Mouse (Mus musculus) C2C12 (cell line): Measurements from ENCODE around the gene D130040H23Rik.

ENCODE experiments used
- CTCF ChIP-seq: IDR thresholded peaks from one replicate; pipeline ENCODE4 v1.5.1; 2011; ENCODE audit not compliant: control insufficient read depth, insufficient read depth, insufficient read length
- FOSL1 ChIP-seq: IDR thresholded peaks from one replicate; pipeline ENCODE4 v1.8.0; 2011; ENCODE audit warnings: mild to moderate bottlenecking, low read length; ENCODE audit not compliant: poor library complexity, insufficient read depth, severe bottlenecking
- MYOD1 ChIP-seq: IDR thresholded peaks from one replicate; pipeline ENCODE4 v1.6.1; 2011; ENCODE audit warnings: low read depth; ENCODE audit not compliant: control insufficient read depth, insufficient read length
- USF1 ChIP-seq: IDR thresholded peaks from one replicate; pipeline ENCODE4 v1.6.1; 2011; ENCODE audit warnings: low read depth, mild to moderate bottlenecking, control low read depth, moderate library complexity

DNA sequence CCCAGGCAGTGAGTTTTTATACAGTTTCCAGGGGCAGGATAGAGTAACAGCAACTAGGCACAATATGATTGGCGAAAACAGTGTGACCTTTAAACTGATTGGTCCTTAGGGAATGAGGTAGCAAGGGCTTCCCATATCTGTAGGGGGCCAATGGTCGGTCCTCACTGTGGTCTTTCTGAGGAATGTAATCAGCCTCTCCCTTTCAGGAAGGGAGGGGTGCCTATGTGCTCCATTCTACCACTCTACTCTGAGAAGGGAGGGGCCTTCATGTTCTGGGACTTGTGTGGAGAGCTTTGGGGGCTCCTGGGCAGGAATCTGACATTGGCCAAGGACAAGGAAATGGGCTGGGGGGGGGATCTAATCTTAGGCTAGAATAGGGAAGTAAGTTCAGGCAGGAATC, 53.9 kb downstream of the D130040H23Rik start:
- TF ChIP-seq CTCF (no peak), MYOD1 (no peak), USF1 (no peak), FOSL1 (no peak)
